Mouse (Mus musculus): Measurements from ENCODE around the gene Mrpl10. TPM values are rescaled to one million over a fixed set of nuclear protein-coding genes. Genes with fewer than 3 reads are reported as not detected.

Gene Mrpl10
- polyA plus RNA-seq, 1 experiment, result 57.6 TPM

DNA sequence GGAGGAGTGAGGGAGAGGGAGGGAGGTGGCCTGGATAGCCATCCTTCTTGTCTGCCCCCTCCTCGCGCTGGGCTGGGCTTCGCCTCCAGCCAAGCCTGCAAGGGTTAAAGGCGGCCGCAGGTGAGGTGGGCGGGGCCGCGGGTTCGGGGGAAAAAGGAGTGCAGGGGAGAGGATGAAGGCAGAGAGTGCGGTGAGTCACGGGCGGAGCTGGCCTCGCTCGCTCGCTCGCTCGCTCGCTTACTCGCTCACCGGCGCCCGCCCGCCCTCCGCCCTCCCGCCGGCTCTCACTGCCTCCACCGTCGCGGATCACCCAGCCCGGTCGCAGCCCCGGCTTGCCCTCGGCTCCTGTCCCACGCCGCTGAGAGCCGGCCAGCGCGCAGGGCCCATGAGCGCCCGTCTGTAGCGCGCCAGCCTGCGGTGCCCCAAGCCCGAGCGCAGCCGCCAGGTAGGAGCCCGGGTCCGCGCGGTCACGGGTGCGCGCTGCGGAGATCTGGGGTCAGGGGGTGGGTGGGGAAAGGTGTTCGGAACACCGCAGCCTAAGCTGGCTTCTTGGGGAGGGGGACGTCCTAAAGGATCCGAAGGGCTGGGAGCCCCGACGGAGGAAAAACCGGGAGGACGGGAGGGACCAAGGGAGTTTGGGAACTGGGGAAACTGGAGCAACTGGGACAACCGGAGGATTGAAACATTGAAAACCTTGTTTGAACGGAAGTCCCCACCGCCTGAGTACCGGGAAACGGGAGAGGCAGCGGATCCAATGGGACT is 22.6 kb upstream of the Mrpl10 start:
- H3K27me3 ChIP-seq (ENCODE audit: control insufficient read depth, insufficient read depth, low read length), result peaks cover 30% of the 10 kb centered on the region

GRCm38 (mm10) chr11:97019345-97019708 is 22.0 kb upstream of the Mrpl10 start:
- WGBS, result 20% methylated on average over 13 of the region's 13 CpGs
- H3K36me3 ChIP-seq (ENCODE audit: control insufficient read depth, insufficient read depth, low read length), result no peaks in the 10 kb centered on the region

More for the DNA sequence above, 22.6 kb upstream of the Mrpl10 start:
- DNase-seq (ENCODE audit: low read depth in 1 of 2, low spot score in 2 of 2), result no peak
- TF ChIP-seq POLR2A (IDR thresholded peaks at IDR 0.05; ENCODE audit: low read depth, low read length) (no peak), CTCF (IDR thresholded peaks at IDR 0.05; ENCODE audit: extremely low read depth, insufficient read depth, insufficient read length, insufficient replicate concordance) (no peak)
- H3K4me1 ChIP-seq (ENCODE audit: control insufficient read depth, insufficient read depth, insufficient read length), result peaks cover 17% of the 10 kb centered on the region
- no peak overlapping the region for H3K27ac ChIP-seq (ENCODE audit: insufficient read depth, low read length)
- no peaks in the 10 kb centered on the region for H3K36me3 ChIP-seq (ENCODE audit: control insufficient read depth, insufficient read depth, low read length)
- 2% methylated on average over 55 of the region's 68 CpGs for WGBS
- H3K4me3 ChIP-seq (ENCODE audit: extremely low read depth, insufficient read depth, insufficient read length), result peak overlapping the region; percentile 40; the same call in 1 of the 2 replicates

DNA sequence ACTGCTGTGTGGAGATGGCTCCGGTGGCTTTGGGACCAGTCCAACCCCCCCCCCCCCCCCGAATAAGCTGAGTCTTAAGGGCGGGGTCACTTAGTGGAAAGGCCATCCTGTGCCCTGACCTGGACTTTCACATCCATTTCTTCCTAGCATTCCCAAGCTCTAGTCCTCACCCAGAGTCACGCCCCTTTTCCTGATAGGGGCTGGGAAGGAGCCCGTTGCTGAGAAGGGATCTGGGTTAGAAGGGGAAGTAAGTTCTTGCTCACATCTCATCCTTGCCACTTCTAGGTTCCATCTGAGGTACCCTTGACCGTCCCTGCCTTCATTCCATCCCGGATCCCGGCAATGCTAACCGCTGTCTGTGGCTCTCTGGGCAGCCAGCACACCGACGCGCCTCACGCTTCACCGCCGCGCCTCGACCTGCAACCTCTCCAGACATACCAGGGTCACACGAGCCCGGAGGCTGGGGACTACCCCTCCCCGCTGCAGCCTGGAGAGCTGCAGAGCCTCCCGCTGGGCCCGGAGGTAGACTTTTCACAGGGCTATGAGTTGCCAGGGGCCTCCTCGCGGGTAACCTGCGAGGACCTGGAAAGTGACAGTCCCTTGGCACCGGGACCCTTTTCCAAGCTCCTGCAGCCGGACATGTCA is 20.1 kb upstream of the Mrpl10 start:
- DNase-seq (ENCODE audit: low read depth in 1 of 2, low spot score in 2 of 2), result no peak

More at GRCm38 (mm10) chr11:97019345-97019708, 22.0 kb upstream of the Mrpl10 start:
- Histone ChIP-seq H3K4me1 (ENCODE audit: control insufficient read depth, insufficient read depth, insufficient read length) (peaks cover 17% of the 10 kb centered on the region), H3K27me3 (ENCODE audit: control insufficient read depth, insufficient read depth, low read length) (peaks cover 30% of the 10 kb centered on the region), H3K27ac (ENCODE audit: insufficient read depth, low read length) (no peak overlapping the region), H3K4me3 (ENCODE audit: extremely low read depth, insufficient read depth, insufficient read length) (peak overlapping the region; percentile 40; the same call in 1 of the 2 replicates)
- TF ChIP-seq CTCF (IDR thresholded peaks at IDR 0.05; ENCODE audit: extremely low read depth, insufficient read depth, insufficient read length, insufficient replicate concordance) (no peak), POLR2A (IDR thresholded peaks at IDR 0.05; ENCODE audit: low read depth, low read length) (no peak)
- no peak for DNase-seq (ENCODE audit: low read depth in 1 of 2, low spot score in 2 of 2)

GRCm38 (mm10) chr11:97021873-97022484 is 19.4 kb upstream of the Mrpl10 start:
- Histone ChIP-seq H3K4me1 (ENCODE audit: control insufficient read depth, insufficient read depth, insufficient read length) (peaks cover 19% of the 10 kb centered on the region), H3K27ac (ENCODE audit: insufficient read depth, low read length) (peak overlapping the region; percentile 34), H3K27me3 (ENCODE audit: control insufficient read depth, insufficient read depth, low read length) (peaks cover 28% of the 10 kb centered on the region), H3K36me3 (ENCODE audit: control insufficient read depth, insufficient read depth, low read length) (no peaks in the 10 kb centered on the region), H3K4me3 (ENCODE audit: extremely low read depth, insufficient read depth, insufficient read length) (peak overlapping the region; percentile 65)
- under 1% methylated on average over 50 of the region's 50 CpGs for WGBS
- DNase-seq (ENCODE audit: low read depth in 1 of 2, low spot score in 2 of 2), result peak; percentile 59 to 79
- peak; percentile 83 for TF ChIP-seq CTCF (IDR thresholded peaks at IDR 0.05; ENCODE audit: extremely low read depth, insufficient read depth, insufficient read length, insufficient replicate concordance)
- no peak for TF ChIP-seq POLR2A (IDR thresholded peaks at IDR 0.05; ENCODE audit: low read depth, low read length)

More for the DNA sequence above, 20.1 kb upstream of the Mrpl10 start:
- H3K4me3 ChIP-seq (ENCODE audit: extremely low read depth, insufficient read depth, insufficient read length), result peak overlapping the region; percentile 65; the same call in 1 of the 2 replicates
- H3K4me1 ChIP-seq (ENCODE audit: control insufficient read depth, insufficient read depth, insufficient read length), result peaks cover 19% of the 10 kb centered on the region
- WGBS, result 4% methylated on average over 26 of the region's 27 CpGs
- H3K27ac ChIP-seq (ENCODE audit: insufficient read depth, low read length), result no peak overlapping the region
- peaks cover 30% of the 10 kb centered on the region for H3K27me3 ChIP-seq (ENCODE audit: control insufficient read depth, insufficient read depth, low read length)
- no peak for TF ChIP-seq POLR2A (IDR thresholded peaks at IDR 0.05; ENCODE audit: low read depth, low read length)
- TF ChIP-seq CTCF (IDR thresholded peaks at IDR 0.05; ENCODE audit: extremely low read depth, insufficient read depth, insufficient read length, insufficient replicate concordance), result no peak
- no peaks in the 10 kb centered on the region for H3K36me3 ChIP-seq (ENCODE audit: control insufficient read depth, insufficient read depth, low read length)

DNA sequence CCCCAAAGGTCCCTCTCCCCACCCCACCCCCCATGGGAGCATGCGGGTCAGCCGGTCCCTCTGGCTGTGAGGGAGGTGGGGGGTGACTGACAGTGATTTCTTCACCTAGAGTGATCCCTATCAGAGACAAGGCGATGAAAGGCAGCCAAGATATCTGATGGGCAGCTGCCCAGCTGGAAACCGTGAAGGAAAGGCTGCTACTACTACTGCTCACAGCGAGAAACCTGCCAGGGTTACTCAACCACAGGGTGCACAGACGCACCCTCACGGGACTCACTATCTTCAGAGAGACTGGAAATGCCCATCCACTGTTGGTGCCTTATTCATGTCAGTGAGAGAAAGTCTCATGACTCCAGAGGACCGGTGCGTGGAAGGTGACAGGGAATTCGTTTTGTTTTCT is 16.4 kb upstream of the Mrpl10 start:
- H3K27me3 ChIP-seq (ENCODE audit: control insufficient read depth, insufficient read depth, low read length), result peaks cover 11% of the 10 kb centered on the region; the same call in 1 of the 2 replicates

GRCm38 (mm10) chr11:97025721-97026344 is 15.5 kb upstream of the Mrpl10 start:
- H3K27me3 ChIP-seq (ENCODE audit: control insufficient read depth, insufficient read depth, low read length), result peaks cover 8% of the 10 kb centered on the region; the same call in 1 of the 2 replicates
- no peaks in the 10 kb centered on the region for H3K36me3 ChIP-seq (ENCODE audit: control insufficient read depth, insufficient read depth, low read length)
- DNase-seq (ENCODE audit: low read depth in 1 of 2, low spot score in 2 of 2), result peak; percentile 80 to 90
- TF ChIP-seq CTCF (IDR thresholded peaks at IDR 0.05; ENCODE audit: extremely low read depth, insufficient read depth, insufficient read length, insufficient replicate concordance), result peak; percentile 94; the same call in 1 of the 2 replicates
- no peak for TF ChIP-seq POLR2A (IDR thresholded peaks at IDR 0.05; ENCODE audit: low read depth, low read length)
- WGBS, result 13% methylated on average over 17 of the region's 17 CpGs
- H3K4me1 ChIP-seq (ENCODE audit: control insufficient read depth, insufficient read depth, insufficient read length), result peaks cover 20% of the 10 kb centered on the region
- H3K4me3 ChIP-seq (ENCODE audit: extremely low read depth, insufficient read depth, insufficient read length), result peak overlapping the region; percentile 46
- peak overlapping the region; percentile 26; the same call in 1 of the 2 replicates for H3K27ac ChIP-seq (ENCODE audit: insufficient read depth, low read length)

More for the DNA sequence above, 16.4 kb upstream of the Mrpl10 start:
- Histone ChIP-seq H3K36me3 (ENCODE audit: control insufficient read depth, insufficient read depth, low read length) (no peaks in the 10 kb centered on the region), H3K4me3 (ENCODE audit: extremely low read depth, insufficient read depth, insufficient read length) (no peak overlapping the region), H3K4me1 (ENCODE audit: control insufficient read depth, insufficient read depth, insufficient read length) (peaks cover 15% of the 10 kb centered on the region), H3K27ac (ENCODE audit: insufficient read depth, low read length) (no peak overlapping the region)
- TF ChIP-seq CTCF (IDR thresholded peaks at IDR 0.05; ENCODE audit: extremely low read depth, insufficient read depth, insufficient read length, insufficient replicate concordance), result no peak
- no peak for TF ChIP-seq POLR2A (IDR thresholded peaks at IDR 0.05; ENCODE audit: low read depth, low read length)
- WGBS, result 80% methylated on average over 10 of the region's 10 CpGs
- no peak for DNase-seq (ENCODE audit: low read depth in 1 of 2, low spot score in 2 of 2)

Data from spleen, adult 2 months (tissue).